Mouse (Mus musculus): ENCODE measurements around the gene Fbln1.
"Not testable (repeated sequence)": the region's sequence is repeated elsewhere in the genome, so short reads cannot be mapped to it uniquely, and the experiment has no call there.

Fbln1 gene

GRCm38 (mm10) chr15:85298167-85298781, 92.5 kb downstream of the Fbln1 start:
- no peak for DNase-seq

GRCm38 (mm10) chr15:85298946-85299345, 93.2 kb downstream of the Fbln1 start:
- DNase-seq, result no peak

GRCm38 (mm10) chr15:85303241-85303640, 97.5 kb downstream of the Fbln1 start:
- DNase-seq, result no peak

- DNase-seq, result no peak
Measured at GRCm38 (mm10) chr15:85303976-85304375, 98.2 kb downstream of the Fbln1 start.

GRCm38 (mm10) chr15:85307061-85307660, 101.4 kb downstream of the Fbln1 start:
- no peak for DNase-seq

GRCm38 (mm10) chr15:85311058-85311657, 105.4 kb downstream of the Fbln1 start:
- DNase-seq, result no peak

GRCm38 (mm10) chr15:85315378-85316025, 109.8 kb downstream of the Fbln1 start:
- DNase-seq, result peak; percentile 72

GRCm38 (mm10) chr15:85316342-85317140, 110.8 kb downstream of the Fbln1 start:
- DNase-seq, result no peak

GRCm38 (mm10) chr15:85319924-85320668, 114.3 kb downstream of the Fbln1 start:
- DNase-seq, result no peak

GRCm38 (mm10) chr15:85323214-85323613, 117.5 kb downstream of the Fbln1 start:
- DNase-seq, result no peak

GRCm38 (mm10) chr15:85324426-85324825, 118.7 kb downstream of the Fbln1 start:
- no peak for DNase-seq

GRCm38 (mm10) chr15:85327808-85328207, 122.1 kb downstream of the Fbln1 start:
- DNase-seq, result peak; percentile 76

GRCm38 (mm10) chr15:85328455-85328854, 122.7 kb downstream of the Fbln1 start:
- not testable (repeated sequence) for DNase-seq

GRCm38 (mm10) chr15:85329096-85329495, 123.3 kb downstream of the Fbln1 start:
- no peak for DNase-seq

- no peak for DNase-seq
Measured at GRCm38 (mm10) chr15:85330024-85330423, 124.3 kb downstream of the Fbln1 start.

GRCm38 (mm10) chr15:85333511-85333910, 127.8 kb downstream of the Fbln1 start:
- not testable (repeated sequence) for DNase-seq

- no peak for DNase-seq
Measured at GRCm38 (mm10) chr15:85334234-85334633, 128.5 kb downstream of the Fbln1 start.

GRCm38 (mm10) chr15:85335671-85336300, 130.0 kb downstream of the Fbln1 start, which contains the start of gene Atxn10:
Gene Atxn10 (plus strand): TSS chr15:85336245.
- DNase-seq, result no peak
